Mouse (Mus musculus) fibroblast of lung, adult 2 months (primary cell): Measurements from ENCODE around the gene Jmjd7.

Source experiments
- DNase-seq: peaks from one replicate; pipeline ENCODE4 v3.0.0-alpha.2; 2011; ENCODE audit warnings: low read depth

Jmjd7 gene

GRCm38 (mm10) chr2:120059466-120059865 lies 32.2 kb downstream of the Jmjd7 start:
- DNase-seq, result no peak

- DNase-seq, result no peak
Measured at GRCm38 (mm10) chr2:120060190-120060589, 32.9 kb downstream of the Jmjd7 start.

GRCm38 (mm10) chr2:120060651-120061050 lies 33.4 kb downstream of the Jmjd7 start:
- no peak for DNase-seq

GRCm38 (mm10) chr2:120062248-120062647 lies 35.0 kb downstream of the Jmjd7 start:
- no peak for DNase-seq

GRCm38 (mm10) chr2:120064639-120065038 lies 37.4 kb downstream of the Jmjd7 start:
- DNase-seq, result no peak

GRCm38 (mm10) chr2:120065243-120065642 lies 38.0 kb downstream of the Jmjd7 start:
- DNase-seq, result no peak

- no peak for DNase-seq
Measured at GRCm38 (mm10) chr2:120066224-120066623, 38.9 kb downstream of the Jmjd7 start.

GRCm38 (mm10) chr2:120068555-120069465 lies 41.5 kb downstream of the Jmjd7 start:
- DNase-seq, result no peak

- DNase-seq, result no peak
Measured at GRCm38 (mm10) chr2:120069466-120069990, 42.2 kb downstream of the Jmjd7 start.

- no peak for DNase-seq
Measured at GRCm38 (mm10) chr2:120074096-120074495, 46.8 kb downstream of the Jmjd7 start.

GRCm38 (mm10) chr2:120076076-120076705 lies 48.9 kb downstream of the Jmjd7 start:
- DNase-seq, result no peak
